Mouse (Mus musculus): ENCODE measurements at regions not wholly inside any gene's neighbourhood (a gene's known extent, or its start where the extent isn't known, plus 50 kb on each side); places are given as distances from the start of the nearest gene placed in this dataset.
A peak's percentile ranks its signal among the peaks of the same experiment; 100 is the strongest.

GRCm38 (mm10) chr12:15320697-15321449 lies 495.8 kb downstream of the Trib2 start:
- Histone ChIP-seq H3K4me3 (ENCODE audit: low read depth, low read length) (no peak overlapping the region), H3K9me3 (replicated peaks; ENCODE audit: control insufficient read depth, low read length, poor library complexity, severe bottlenecking) (no peaks in the 10 kb centered on the region), H3K4me1 (ENCODE audit: control insufficient read depth, insufficient read depth, low read length) (0 out of 2 replicates have a peak, but pooled peaks cover 2% of the 10 kb centered on the region), H3K4me2 (ENCODE audit: low read length) (no peak overlapping the region), H3K9ac (ENCODE audit: low read depth, low read length) (no peak overlapping the region), H3K36me3 (ENCODE audit: control insufficient read depth, insufficient read depth, low read length) (no peaks in the 10 kb centered on the region), H3K27me3 (ENCODE audit: control insufficient read depth, insufficient read depth, low read depth, low read length) (no peaks in the 10 kb centered on the region), H3K27ac (ENCODE audit: low read length) (no peak overlapping the region)
- ATAC-seq, result no peak
- 71% methylated on average over 5 of the region's 5 CpGs for WGBS

DNA sequence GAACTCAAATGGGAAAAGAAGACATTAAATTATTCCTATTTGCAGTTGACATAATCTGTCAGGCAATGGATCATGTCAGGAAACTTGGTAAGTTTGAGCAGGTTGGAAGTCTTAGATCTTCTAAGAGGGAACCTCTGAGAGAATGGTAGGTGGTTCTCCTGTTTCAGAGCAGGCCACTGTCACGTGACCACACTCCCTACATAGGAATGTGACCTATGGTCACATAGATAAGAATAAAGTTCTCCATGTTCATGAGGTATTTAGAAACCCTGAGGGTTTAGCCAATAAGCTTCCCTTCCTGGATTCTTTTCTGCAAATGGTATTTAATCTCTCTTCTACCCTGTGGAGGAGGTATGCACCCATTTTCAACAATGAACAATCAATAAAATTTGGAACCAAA lies 497.1 kb downstream of the Trib2 start:
- Histone ChIP-seq H3K27me3 (ENCODE audit: control insufficient read depth, insufficient read depth, low read depth, low read length) (no peaks in the 10 kb centered on the region), H3K9ac (ENCODE audit: low read depth, low read length) (no peak overlapping the region), H3K4me2 (ENCODE audit: low read length) (no peak overlapping the region), H3K36me3 (ENCODE audit: control insufficient read depth, insufficient read depth, low read length) (no peaks in the 10 kb centered on the region), H3K9me3 (replicated peaks; ENCODE audit: control insufficient read depth, low read length, poor library complexity, severe bottlenecking) (no peaks in the 10 kb centered on the region), H3K27ac (ENCODE audit: low read length) (no peak overlapping the region), H3K4me1 (ENCODE audit: control insufficient read depth, insufficient read depth, low read length) (0 out of 2 replicates have a peak, but pooled peaks cover 2% of the 10 kb centered on the region), H3K4me3 (ENCODE audit: low read depth, low read length) (no peak overlapping the region)
- WGBS, result 70% methylated on average over 1 of the region's 1 CpGs
- ATAC-seq, result no peak

- Histone ChIP-seq H3K27me3 (ENCODE audit: control insufficient read depth, insufficient read depth, low read depth, low read length) (no peaks in the 10 kb centered on the region), H3K9me3 (replicated peaks; ENCODE audit: control insufficient read depth, low read length, poor library complexity, severe bottlenecking) (no peaks in the 10 kb centered on the region), H3K36me3 (ENCODE audit: control insufficient read depth, insufficient read depth, low read length) (no peaks in the 10 kb centered on the region), H3K4me1 (ENCODE audit: control insufficient read depth, insufficient read depth, low read length) (no peaks in the 10 kb centered on the region), H3K4me3 (ENCODE audit: low read depth, low read length) (no peak overlapping the region), H3K27ac (ENCODE audit: low read length) (no peak overlapping the region), H3K9ac (ENCODE audit: low read depth, low read length) (no peak overlapping the region), H3K4me2 (ENCODE audit: low read length) (no peak overlapping the region)
- 88% methylated on average over 2 of the region's 2 CpGs for WGBS
- ATAC-seq, result no peak
Observed at GRCm38 (mm10) chr12:15294898-15295297, 521.8 kb downstream of the Trib2 start.

GRCm38 (mm10) chr12:15262165-15262564 lies 554.6 kb downstream of the Trib2 start:
- Histone ChIP-seq H3K4me1 (ENCODE audit: control insufficient read depth, insufficient read depth, low read length) (no peaks in the 10 kb centered on the region), H3K36me3 (ENCODE audit: control insufficient read depth, insufficient read depth, low read length) (no peaks in the 10 kb centered on the region), H3K9me3 (replicated peaks; ENCODE audit: control insufficient read depth, low read length, poor library complexity, severe bottlenecking) (no peaks in the 10 kb centered on the region), H3K4me2 (ENCODE audit: low read length) (no peak overlapping the region), H3K27me3 (ENCODE audit: control insufficient read depth, insufficient read depth, low read depth, low read length) (no peaks in the 10 kb centered on the region), H3K4me3 (ENCODE audit: low read depth, low read length) (no peak overlapping the region), H3K9ac (ENCODE audit: low read depth, low read length) (no peak overlapping the region), H3K27ac (ENCODE audit: low read length) (no peak overlapping the region)
- WGBS, result 93% methylated on average over 1 of the region's 1 CpGs
- ATAC-seq, result no peak

- Histone ChIP-seq H3K4me3 (ENCODE audit: low read depth, low read length) (no peak overlapping the region), H3K9me3 (replicated peaks; ENCODE audit: control insufficient read depth, low read length, poor library complexity, severe bottlenecking) (no peaks in the 10 kb centered on the region), H3K36me3 (ENCODE audit: control insufficient read depth, insufficient read depth, low read length) (no peaks in the 10 kb centered on the region), H3K9ac (ENCODE audit: low read depth, low read length) (no peak overlapping the region), H3K27me3 (ENCODE audit: control insufficient read depth, insufficient read depth, low read depth, low read length) (no peaks in the 10 kb centered on the region), H3K4me2 (ENCODE audit: low read length) (no peak overlapping the region), H3K4me1 (ENCODE audit: control insufficient read depth, insufficient read depth, low read length) (no peaks in the 10 kb centered on the region), H3K27ac (ENCODE audit: low read length) (no peak overlapping the region)
- WGBS, result 82% methylated on average over 1 of the region's 1 CpGs
- ATAC-seq, result no peak
Observed at GRCm38 (mm10) chr12:15261604-15262003, 555.1 kb downstream of the Trib2 start.

GRCm38 (mm10) chr12:15260907-15261415 lies 555.8 kb downstream of the Trib2 start:
- no peaks in the 10 kb centered on the region for H3K9me3 ChIP-seq (replicated peaks; ENCODE audit: control insufficient read depth, low read length, poor library complexity, severe bottlenecking)
- H3K4me3 ChIP-seq (ENCODE audit: low read depth, low read length), result no peak overlapping the region
- H3K36me3 ChIP-seq (ENCODE audit: control insufficient read depth, insufficient read depth, low read length), result no peaks in the 10 kb centered on the region
- no peaks in the 10 kb centered on the region for H3K4me1 ChIP-seq (ENCODE audit: control insufficient read depth, insufficient read depth, low read length)
- H3K4me2 ChIP-seq (ENCODE audit: low read length), result no peak overlapping the region
- H3K27ac ChIP-seq (ENCODE audit: low read length), result no peak overlapping the region
- 51% methylated on average over 2 of the region's 2 CpGs for WGBS
- H3K27me3 ChIP-seq (ENCODE audit: control insufficient read depth, insufficient read depth, low read depth, low read length), result no peaks in the 10 kb centered on the region
- no peak overlapping the region for H3K9ac ChIP-seq (ENCODE audit: low read depth, low read length)
- no peak for ATAC-seq

DNA sequence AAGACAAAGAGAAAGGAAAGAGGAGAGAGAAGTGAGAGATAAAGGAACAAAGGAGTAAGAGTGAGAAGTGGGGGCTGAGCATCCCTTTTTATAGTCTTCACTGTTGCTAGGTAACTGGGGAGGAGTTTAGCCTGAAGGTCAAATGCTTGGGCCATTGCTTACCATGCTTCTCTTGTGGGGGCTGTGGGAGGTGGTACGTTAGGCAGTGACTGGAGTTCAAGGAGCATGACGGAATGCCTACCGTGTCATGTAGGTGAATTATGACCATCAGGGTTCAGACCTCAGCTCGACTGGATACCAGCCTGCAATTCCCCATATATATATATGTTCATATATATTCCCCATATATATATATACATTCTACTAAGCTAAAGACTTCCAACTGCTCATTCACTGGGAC lies 571.8 kb downstream of the Trib2 start:
- no peaks in the 10 kb centered on the region for H3K4me1 ChIP-seq (ENCODE audit: control insufficient read depth, insufficient read depth, low read length)
- H3K4me3 ChIP-seq (ENCODE audit: low read depth, low read length), result no peak overlapping the region
- H3K36me3 ChIP-seq (ENCODE audit: control insufficient read depth, insufficient read depth, low read length), result no peaks in the 10 kb centered on the region
- H3K4me2 ChIP-seq (ENCODE audit: low read length), result no peak overlapping the region
- H3K9me3 ChIP-seq (replicated peaks; ENCODE audit: control insufficient read depth, low read length, poor library complexity, severe bottlenecking), result no peaks in the 10 kb centered on the region
- WGBS, result 81% methylated on average over 4 of the region's 4 CpGs
- H3K9ac ChIP-seq (ENCODE audit: low read depth, low read length), result no peak overlapping the region
- no peak for ATAC-seq
- H3K27me3 ChIP-seq (ENCODE audit: control insufficient read depth, insufficient read depth, low read depth, low read length), result no peaks in the 10 kb centered on the region
- no peak overlapping the region for H3K27ac ChIP-seq (ENCODE audit: low read length)

- H3K9ac ChIP-seq (ENCODE audit: low read depth, low read length), result no peak overlapping the region
- H3K4me3 ChIP-seq (ENCODE audit: low read depth, low read length), result no peak overlapping the region
- no peak overlapping the region for H3K27ac ChIP-seq (ENCODE audit: low read length)
- no peaks in the 10 kb centered on the region for H3K27me3 ChIP-seq (ENCODE audit: control insufficient read depth, insufficient read depth, low read depth, low read length)
- H3K4me2 ChIP-seq (ENCODE audit: low read length), result no peak overlapping the region
- H3K9me3 ChIP-seq (replicated peaks; ENCODE audit: control insufficient read depth, low read length, poor library complexity, severe bottlenecking), result no peaks in the 10 kb centered on the region
- no peaks in the 10 kb centered on the region for H3K36me3 ChIP-seq (ENCODE audit: control insufficient read depth, insufficient read depth, low read length)
- WGBS, result 77% methylated on average over 5 of the region's 5 CpGs
- ATAC-seq, result peak; percentile 76
- 0 out of 2 replicates have a peak, but pooled peaks cover 2% of the 10 kb centered on the region for H3K4me1 ChIP-seq (ENCODE audit: control insufficient read depth, insufficient read depth, low read length)
Observed at GRCm38 (mm10) chr12:15222497-15223170, 594.1 kb downstream of the Trib2 start.

DNA sequence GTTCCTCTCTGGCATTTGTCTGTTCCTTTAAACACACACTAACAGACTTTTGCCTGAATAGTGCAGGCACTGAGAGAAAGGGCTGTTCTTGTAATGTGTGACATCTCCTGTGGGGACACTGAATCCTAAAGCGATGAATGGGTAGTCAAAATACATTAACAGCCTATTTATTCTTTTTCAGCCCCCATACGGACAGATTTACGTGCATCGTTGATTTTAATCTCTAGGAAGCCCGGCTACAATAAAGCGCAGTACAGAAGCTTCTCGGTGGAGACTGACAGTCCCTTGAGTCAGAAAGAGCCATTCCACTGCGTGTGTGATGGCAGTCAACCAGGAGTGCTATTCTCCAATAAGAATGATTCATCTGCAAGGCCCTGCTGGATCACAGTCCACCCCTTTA lies 598.2 kb downstream of the Trib2 start:
- no peaks in the 10 kb centered on the region for H3K36me3 ChIP-seq (ENCODE audit: control insufficient read depth, insufficient read depth, low read length)
- H3K4me2 ChIP-seq (ENCODE audit: low read length), result peak overlapping the region; percentile 45
- WGBS, result 15% methylated on average over 8 of the region's 8 CpGs
- H3K27me3 ChIP-seq (ENCODE audit: control insufficient read depth, insufficient read depth, low read depth, low read length), result no peaks in the 10 kb centered on the region
- H3K4me3 ChIP-seq (ENCODE audit: low read depth, low read length), result peak overlapping the region; percentile 15; the same call in 1 of the 2 replicates
- peak overlapping the region; percentile 27; the same call in 1 of the 2 replicates for H3K9ac ChIP-seq (ENCODE audit: low read depth, low read length)
- no peak overlapping the region for H3K27ac ChIP-seq (ENCODE audit: low read length)
- peak; percentile 79 for ATAC-seq
- H3K4me1 ChIP-seq (ENCODE audit: control insufficient read depth, insufficient read depth, low read length), result 0 out of 2 replicates have a peak, but pooled peaks cover 2% of the 10 kb centered on the region
- H3K9me3 ChIP-seq (replicated peaks; ENCODE audit: control insufficient read depth, low read length, poor library complexity, severe bottlenecking), result no peaks in the 10 kb centered on the region

All from midbrain, embryonic 16.5 days (tissue).